Mouse (Mus musculus): ENCODE measurements around the gene Ddx4. TPM values are rescaled to one million over a fixed set of nuclear protein-coding genes. Genes with fewer than 3 reads are reported as not detected.

The Ddx4 gene
- 0.54 and 0.59 TPM in 2 replicates for polyA plus RNA-seq (2016; fragmentation: Nextera tagmentation; extraction: Ambion mirVana)

GRCm38 (mm10) chr13:112652205-112652604 lies at the start of gene Ddx4:
TSS of gene Ddx4 (minus strand) at chr13:112652475.
- H3K4me2 ChIP-seq, result no peak within 1 kb of the TSS
- WGBS, result 69% methylated on average over 45 of the region's 45 CpGs
- no peak within 1 kb of the TSS for H3K27ac ChIP-seq
- no peak for ATAC-seq (ENCODE audit: insufficient number of reproducible peaks, insufficient read depth, low FRiP score, low TSS enrichment, low read depth)
- 0 out of 2 replicates have a peak, but pooled peaks cover 6% of the 10 kb centered on the region for H3K27me3 ChIP-seq
- no peak within 1 kb of the TSS for H3K4me3 ChIP-seq (replicated peaks)
- no peaks in the 10 kb centered on the region for H3K4me1 ChIP-seq (replicated peaks)
- peaks cover 13% of the 10 kb centered on the region for H3K9me3 ChIP-seq
- H3K36me3 ChIP-seq, result no peaks in the 10 kb centered on the region
- H3K9ac ChIP-seq (replicated peaks), result no peak within 1 kb of the TSS

DNA sequence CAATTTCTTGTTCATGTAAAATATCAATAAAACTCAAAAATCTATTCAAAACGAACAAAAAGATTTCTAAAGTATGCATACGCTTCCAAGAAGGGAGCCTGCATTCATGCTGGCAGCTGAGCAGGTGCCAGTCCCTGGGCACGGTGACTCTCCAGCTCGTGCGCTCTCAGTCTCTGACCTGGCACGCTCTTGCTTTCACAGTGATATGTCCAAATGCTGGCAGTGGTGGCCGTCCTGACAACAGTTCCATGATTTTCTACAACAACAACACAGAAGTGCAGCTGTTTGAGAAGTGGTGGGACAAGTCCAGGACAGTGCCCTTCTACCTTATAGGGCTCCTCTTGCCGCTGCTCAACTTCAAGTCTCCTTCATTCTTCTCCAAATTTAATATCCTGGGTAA lies 49.0 kb upstream of the Ddx4 start:
- H3K27ac ChIP-seq, result no peak overlapping the region
- ATAC-seq (ENCODE audit: insufficient number of reproducible peaks, insufficient read depth, low FRiP score, low TSS enrichment, low read depth), result no peak
- H3K4me2 ChIP-seq, result no peak overlapping the region
- no peak overlapping the region for H3K9ac ChIP-seq (replicated peaks)
- no peaks in the 10 kb centered on the region for H3K4me1 ChIP-seq (replicated peaks)
- H3K27me3 ChIP-seq, result no peaks in the 10 kb centered on the region
- H3K9me3 ChIP-seq, result no peaks in the 10 kb centered on the region
- 89% methylated on average over 8 of the region's 8 CpGs for WGBS
- 0 out of 2 replicates have a peak, but pooled peaks cover 13% of the 10 kb centered on the region for H3K36me3 ChIP-seq
- no peak overlapping the region for H3K4me3 ChIP-seq (replicated peaks)

- Histone ChIP-seq H3K4me1 (replicated peaks) (no peaks in the 10 kb centered on the region), H3K36me3 (peaks cover 20% of the 10 kb centered on the region), H3K4me3 (replicated peaks) (no peak overlapping the region), H3K9me3 (peaks cover 7% of the 10 kb centered on the region), H3K9ac (replicated peaks) (no peak overlapping the region), H3K4me2 (no peak overlapping the region), H3K27ac (no peak overlapping the region), H3K27me3 (no peaks in the 10 kb centered on the region)
- 91% methylated on average over 8 of the region's 8 CpGs for WGBS
- no peak for ATAC-seq (ENCODE audit: insufficient number of reproducible peaks, insufficient read depth, low FRiP score, low TSS enrichment, low read depth)
Observed at GRCm38 (mm10) chr13:112695526-112696240, 43.4 kb upstream of the Ddx4 start.

DNA sequence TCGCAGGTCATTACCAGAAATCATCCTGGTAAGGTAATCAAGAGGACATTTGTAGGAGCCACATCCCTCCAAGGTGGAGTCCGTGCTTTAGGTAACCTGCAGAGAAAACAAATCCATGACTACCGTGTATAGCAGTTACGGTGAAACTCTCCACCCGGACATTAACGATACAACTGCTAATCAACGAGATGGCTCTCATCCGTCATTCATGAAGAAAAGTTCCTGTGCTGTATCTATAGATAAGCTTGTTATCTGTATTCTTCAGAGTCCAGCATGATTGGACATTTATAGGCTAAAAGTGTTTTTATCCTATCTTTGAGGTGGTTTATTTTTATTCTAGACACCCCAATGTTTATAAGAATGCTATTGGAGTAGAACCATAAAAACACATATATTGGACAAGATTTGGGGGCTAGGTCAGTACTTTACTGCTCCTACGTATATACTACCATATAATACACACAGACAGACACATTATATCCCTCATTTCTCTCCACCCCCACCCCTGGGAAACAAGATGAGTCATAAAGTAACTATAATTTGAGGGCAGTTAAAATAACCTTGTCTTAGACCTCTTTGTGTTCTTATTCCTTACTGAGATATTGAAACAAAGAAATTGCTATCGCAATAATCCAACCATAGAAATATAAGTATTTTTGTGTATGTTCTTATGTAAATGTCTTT lies 40.7 kb upstream of the Ddx4 start:
- no peak for ATAC-seq (ENCODE audit: insufficient number of reproducible peaks, insufficient read depth, low FRiP score, low TSS enrichment, low read depth)
- no peaks in the 10 kb centered on the region for H3K27me3 ChIP-seq
- no peak overlapping the region for H3K27ac ChIP-seq
- H3K9me3 ChIP-seq, result peaks cover 7% of the 10 kb centered on the region
- H3K4me2 ChIP-seq, result no peak overlapping the region
- H3K4me3 ChIP-seq (replicated peaks), result no peak overlapping the region
- 92% methylated on average over 10 of the region's 10 CpGs for WGBS
- H3K4me1 ChIP-seq (replicated peaks), result no peaks in the 10 kb centered on the region
- H3K36me3 ChIP-seq, result peaks cover 7% of the 10 kb centered on the region
- H3K9ac ChIP-seq (replicated peaks), result no peak overlapping the region

- H3K9ac ChIP-seq (replicated peaks), result no peak overlapping the region
- no peak overlapping the region for H3K27ac ChIP-seq
- H3K27me3 ChIP-seq, result no peaks in the 10 kb centered on the region
- no peaks in the 10 kb centered on the region for H3K4me1 ChIP-seq (replicated peaks)
- no peaks in the 10 kb centered on the region for H3K9me3 ChIP-seq
- WGBS, result 87% methylated on average over 2 of the region's 2 CpGs
- H3K4me3 ChIP-seq (replicated peaks), result no peak overlapping the region
- H3K36me3 ChIP-seq, result peaks cover 4% of the 10 kb centered on the region; the same call in 1 of the 2 replicates
- no peak overlapping the region for H3K4me2 ChIP-seq
- no peak for ATAC-seq (ENCODE audit: insufficient number of reproducible peaks, insufficient read depth, low FRiP score, low TSS enrichment, low read depth)
Observed at GRCm38 (mm10) chr13:112686155-112686554, 33.9 kb upstream of the Ddx4 start.

GRCm38 (mm10) chr13:112683970-112684369 lies 31.7 kb upstream of the Ddx4 start:
- 90% methylated on average over 6 of the region's 6 CpGs for WGBS
- no peak overlapping the region for H3K4me2 ChIP-seq
- H3K4me1 ChIP-seq (replicated peaks), result no peaks in the 10 kb centered on the region
- H3K27ac ChIP-seq, result no peak overlapping the region
- no peaks in the 10 kb centered on the region for H3K9me3 ChIP-seq
- no peaks in the 10 kb centered on the region for H3K27me3 ChIP-seq
- ATAC-seq (ENCODE audit: insufficient number of reproducible peaks, insufficient read depth, low FRiP score, low TSS enrichment, low read depth), result no peak
- peaks cover 4% of the 10 kb centered on the region; the same call in 1 of the 2 replicates for H3K36me3 ChIP-seq
- H3K9ac ChIP-seq (replicated peaks), result no peak overlapping the region
- no peak overlapping the region for H3K4me3 ChIP-seq (replicated peaks)

GRCm38 (mm10) chr13:112683312-112683711 lies 31.0 kb upstream of the Ddx4 start:
- peaks cover 8% of the 10 kb centered on the region; the same call in 1 of the 2 replicates for H3K36me3 ChIP-seq
- no peak overlapping the region for H3K4me2 ChIP-seq
- no peak for ATAC-seq (ENCODE audit: insufficient number of reproducible peaks, insufficient read depth, low FRiP score, low TSS enrichment, low read depth)
- no peaks in the 10 kb centered on the region for H3K27me3 ChIP-seq
- WGBS, result 63% methylated on average over 2 of the region's 2 CpGs
- H3K9me3 ChIP-seq, result no peaks in the 10 kb centered on the region
- H3K27ac ChIP-seq, result no peak overlapping the region
- no peak overlapping the region for H3K4me3 ChIP-seq (replicated peaks)
- no peak overlapping the region for H3K9ac ChIP-seq (replicated peaks)
- no peaks in the 10 kb centered on the region for H3K4me1 ChIP-seq (replicated peaks)

GRCm38 (mm10) chr13:112678154-112678553 lies 25.9 kb upstream of the Ddx4 start:
- Histone ChIP-seq H3K4me1 (replicated peaks) (peaks cover 3% of the 10 kb centered on the region; the same call in 1 of the 2 replicates), H3K27me3 (no peaks in the 10 kb centered on the region), H3K36me3 (peaks cover 9% of the 10 kb centered on the region; the same call in 1 of the 2 replicates), H3K9me3 (no peaks in the 10 kb centered on the region), H3K4me2 (no peak overlapping the region), H3K27ac (no peak overlapping the region), H3K9ac (replicated peaks) (no peak overlapping the region), H3K4me3 (replicated peaks) (no peak overlapping the region)
- ATAC-seq (ENCODE audit: insufficient number of reproducible peaks, insufficient read depth, low FRiP score, low TSS enrichment, low read depth), result no peak
- 83% methylated on average over 4 of the region's 4 CpGs for WGBS

- Histone ChIP-seq H3K9ac (replicated peaks) (no peak overlapping the region), H3K9me3 (no peaks in the 10 kb centered on the region), H3K4me1 (replicated peaks) (peaks cover 3% of the 10 kb centered on the region; the same call in 1 of the 2 replicates), H3K4me2 (no peak overlapping the region), H3K4me3 (replicated peaks) (no peak overlapping the region), H3K27ac (no peak overlapping the region), H3K36me3 (peaks cover 24% of the 10 kb centered on the region), H3K27me3 (no peaks in the 10 kb centered on the region)
- no peak for ATAC-seq (ENCODE audit: insufficient number of reproducible peaks, insufficient read depth, low FRiP score, low TSS enrichment, low read depth)
- WGBS, result 13% methylated on average over 9 of the region's 9 CpGs
Observed at GRCm38 (mm10) chr13:112673899-112674447, 21.7 kb upstream of the Ddx4 start.

- Histone ChIP-seq H3K9ac (replicated peaks) (no peak overlapping the region), H3K27me3 (no peaks in the 10 kb centered on the region), H3K9me3 (no peaks in the 10 kb centered on the region), H3K4me2 (no peak overlapping the region), H3K4me3 (replicated peaks) (no peak overlapping the region), H3K36me3 (peaks cover 16% of the 10 kb centered on the region), H3K27ac (no peak overlapping the region), H3K4me1 (replicated peaks) (peaks cover 3% of the 10 kb centered on the region; the same call in 1 of the 2 replicates)
- ATAC-seq (ENCODE audit: insufficient number of reproducible peaks, insufficient read depth, low FRiP score, low TSS enrichment, low read depth), result no peak
- 76% methylated on average over 6 of the region's 6 CpGs for WGBS
Observed at GRCm38 (mm10) chr13:112672797-112673196, 20.5 kb upstream of the Ddx4 start.

GRCm38 (mm10) chr13:112671708-112672107 lies 19.4 kb upstream of the Ddx4 start:
- no peak for ATAC-seq (ENCODE audit: insufficient number of reproducible peaks, insufficient read depth, low FRiP score, low TSS enrichment, low read depth)
- Histone ChIP-seq H3K27ac (no peak overlapping the region), H3K36me3 (peaks cover 16% of the 10 kb centered on the region), H3K4me3 (replicated peaks) (no peak overlapping the region), H3K9ac (replicated peaks) (no peak overlapping the region), H3K27me3 (no peaks in the 10 kb centered on the region), H3K9me3 (no peaks in the 10 kb centered on the region), H3K4me2 (no peak overlapping the region), H3K4me1 (replicated peaks) (peaks cover 3% of the 10 kb centered on the region; the same call in 1 of the 2 replicates)
- 71% methylated on average over 13 of the region's 13 CpGs for WGBS

Data from limb, embryonic 12.5 days (tissue).